Mouse (Mus musculus) cortical plate, adult 2 months (tissue): ENCODE measurements around the gene Nln. TPM values are rescaled to one million over a fixed set of nuclear protein-coding genes. Genes with fewer than 3 reads are reported as not detected.

Source experiments
- H3K27ac ChIP-seq: fragments of 200-500 bp; 2 replicates; pipeline ENCODE4 v1.5.1; 2012; ENCODE audit warnings: low read length, control low read depth, inconsistent platforms; ENCODE audit not compliant: insufficient read depth
- H3K4me1 ChIP-seq: fragments of 200-500 bp; 2 replicates; pipeline ENCODE4 v1.6.1; 2011; ENCODE audit warnings: low read length; ENCODE audit not compliant: control insufficient read depth, insufficient read depth
- H3K4me3 ChIP-seq: fragments of 200-500 bp; 2 replicates; pipeline ENCODE4 v1.5.1; 2011; ENCODE audit warnings: mild to moderate bottlenecking, low read length, control low read depth; ENCODE audit not compliant: insufficient read depth
- CTCF ChIP-seq: fragments of 200-500 bp; IDR thresholded peaks from 2 replicates; pipeline ENCODE4 v1.5.1; 2011; ENCODE audit warnings: mild to moderate bottlenecking, control low read depth, low read length; ENCODE audit not compliant: insufficient read depth; ENCODE audit errors: extremely low read depth
- POLR2A ChIP-seq: fragments of 200-500 bp; IDR thresholded peaks from 2 replicates; pipeline ENCODE4 v1.6.1; 2011; ENCODE audit warnings: mild to moderate bottlenecking, low read length, control low read depth; ENCODE audit not compliant: insufficient read depth; ENCODE audit errors: extremely low read depth
- polyA plus RNA-seq: library from polyadenylated mRNA; depleted of rRNA; stranded (reverse); fragments of >200 nt; gene quantifications from 2 replicates; pipeline ENCODE4 v1.2.3, GENCODE M21; 2012; rRNA removed

Nln gene
- polyA plus RNA-seq, 1 experiment: 19.9 TPM

- no peak for TF ChIP-seq CTCF
- no peak for TF ChIP-seq POLR2A
- no peaks in the 10 kb centered on the region for H3K4me1 ChIP-seq
- no peak overlapping the region for H3K27ac ChIP-seq
- no peak overlapping the region for H3K4me3 ChIP-seq
Measured at GRCm38 (mm10) chr13:103977844-103978243, 131.6 kb downstream of the Nln start.

GRCm38 (mm10) chr13:103976181-103976724 lies 133.2 kb downstream of the Nln start:
- H3K4me3 ChIP-seq: no peak overlapping the region
- no peaks in the 10 kb centered on the region for H3K4me1 ChIP-seq
- no peak overlapping the region for H3K27ac ChIP-seq
- TF ChIP-seq CTCF (no peak), POLR2A (no peak)

- no peaks in the 10 kb centered on the region for H3K4me1 ChIP-seq
- TF ChIP-seq CTCF (no peak), POLR2A (no peak)
- H3K27ac ChIP-seq: no peak overlapping the region
- no peak overlapping the region for H3K4me3 ChIP-seq
Measured at GRCm38 (mm10) chr13:103975101-103975500, 134.3 kb downstream of the Nln start.

GRCm38 (mm10) chr13:103973977-103974376 lies 135.4 kb downstream of the Nln start:
- Histone ChIP-seq H3K4me1 (no peaks in the 10 kb centered on the region), H3K4me3 (no peak overlapping the region), H3K27ac (no peak overlapping the region)
- TF ChIP-seq POLR2A (no peak), CTCF (no peak)

Other genes with a start within 250 kb of the Nln start
- gene Erbin, start 189.1 kb downstream of the Nln start, polyA plus RNA-seq: 22.6 and 25.5 TPM in 2 replicates
- 96.1 and 99.2 TPM in 2 replicates for gene Sgtb, start 127 bp upstream of the Nln start, polyA plus RNA-seq
- 26.8 and 27.5 TPM in 2 replicates for gene Trappc13, start 68.9 kb upstream of the Nln start, polyA plus RNA-seq
- gene Trim23, start 69.2 kb upstream of the Nln start, polyA plus RNA-seq: 33.5 and 34.8 TPM in 2 replicates
- gene Cenpk, start 119.0 kb upstream of the Nln start, polyA plus RNA-seq: 1.2 and 1.6 TPM in 2 replicates
- gene Ppwd1, start 119.2 kb upstream of the Nln start, polyA plus RNA-seq: 6.9 and 7.4 TPM in 2 replicates
- gene Adamts6, start 178.2 kb upstream of the Nln start, polyA plus RNA-seq: 2.0 and 2.2 TPM in 2 replicates